Mouse (Mus musculus): Measurements from ENCODE around the gene Scnm1. TPM values are rescaled to one million over a fixed set of nuclear protein-coding genes. Genes with fewer than 3 reads are reported as not detected.

Scnm1 gene
- 27.2 and 45.0 TPM in 2 replicates for polyA plus RNA-seq (2012; rRNA removed)

GRCm38 (mm10) chr3:95133680-95134101, at the start of gene Scnm1, which contains the start of gene Lysmd1:
Scnm1 (minus strand) TSS chr3:95134011.
Lysmd1 (plus strand) TSS chr3:95134088.

DNA sequence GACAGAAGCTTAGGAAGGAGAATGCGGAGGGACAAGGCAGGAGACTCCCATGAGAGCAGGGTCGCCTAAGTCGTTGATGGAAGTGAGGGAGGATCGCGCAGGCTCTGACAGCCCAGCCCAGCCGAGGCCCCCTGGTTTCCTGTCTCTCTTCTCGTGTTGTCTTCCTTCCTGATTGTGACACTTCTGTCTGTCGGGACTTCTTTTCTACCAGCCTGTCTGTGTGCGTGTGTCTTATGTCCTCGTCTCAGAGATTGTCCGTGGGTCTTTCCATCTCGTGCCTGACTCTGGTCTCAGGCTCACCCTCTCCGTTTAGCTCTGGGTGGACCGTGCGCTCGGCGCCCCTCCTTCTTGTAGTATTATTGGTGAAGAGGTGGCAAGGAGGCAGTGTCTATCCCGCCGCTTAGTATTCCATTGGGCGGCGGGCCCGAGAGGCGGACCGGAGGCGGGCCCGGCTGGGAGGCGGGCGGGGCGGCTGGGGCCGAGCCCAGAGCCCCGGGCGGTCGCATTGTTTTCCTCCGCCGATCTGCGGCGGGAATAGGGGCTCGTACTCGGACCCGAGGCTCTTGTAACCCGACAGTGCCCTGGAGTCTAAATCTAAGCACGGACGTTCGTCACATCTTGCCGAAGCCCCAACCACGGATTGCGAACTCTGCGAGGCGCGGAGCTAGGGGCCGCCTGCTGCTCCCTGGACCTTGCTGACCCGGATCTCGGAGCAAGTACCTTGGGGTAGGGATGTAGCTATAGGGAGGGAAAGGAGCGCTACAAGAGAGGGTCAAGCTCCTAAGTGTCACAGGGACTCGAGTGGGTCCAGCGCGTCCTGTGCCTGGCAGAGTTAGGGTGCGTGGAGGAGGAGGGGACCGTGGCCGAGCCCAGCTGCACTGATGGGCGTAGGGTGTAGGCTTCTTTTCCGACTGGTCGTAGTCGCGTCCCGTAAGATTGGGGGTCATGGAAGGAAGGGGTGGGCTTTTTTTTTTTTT, 26.5 kb upstream of the Scnm1 start, which contains the start of gene Sema6c:
Gene Sema6c (plus strand): TSS at position 471 of the 977 bp plus-strand sequence.

DNA sequence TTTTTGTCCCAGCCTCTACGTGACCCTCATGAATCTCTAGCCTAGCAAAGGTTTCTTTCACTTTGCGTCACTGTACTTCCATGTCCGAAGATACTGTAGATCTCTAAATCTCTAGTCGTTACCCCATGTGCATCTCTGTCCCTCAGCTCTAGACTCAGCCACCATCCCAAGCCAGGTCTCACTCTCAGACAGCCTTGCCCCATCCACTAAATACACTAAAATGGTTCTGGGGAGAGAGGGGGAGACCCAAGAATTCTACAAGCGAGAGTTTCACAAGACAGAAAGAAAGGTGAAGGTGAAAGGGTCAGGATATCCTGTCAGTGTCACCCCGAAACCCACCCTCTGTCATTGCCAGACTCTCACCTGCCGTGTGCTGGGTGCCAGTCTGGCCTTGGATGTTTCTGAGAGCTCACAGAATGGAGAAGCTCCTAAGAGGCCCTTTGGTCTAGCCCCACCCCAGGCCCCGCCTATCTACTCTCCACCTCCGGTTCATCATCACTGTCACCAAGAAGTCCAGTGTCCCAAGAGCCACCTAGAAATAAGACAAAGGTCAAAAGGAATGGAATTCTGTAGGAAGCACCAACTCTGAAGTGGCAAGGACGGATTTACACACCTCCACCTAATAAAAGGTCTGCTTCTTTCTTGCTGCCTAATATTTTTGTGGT, 8.3 kb upstream of the Scnm1 start, which contains the start of gene Tnfaip8l2:
Gene Tnfaip8l2 (minus strand): TSS at position 409 of the 665 bp plus-strand sequence.

DNA sequence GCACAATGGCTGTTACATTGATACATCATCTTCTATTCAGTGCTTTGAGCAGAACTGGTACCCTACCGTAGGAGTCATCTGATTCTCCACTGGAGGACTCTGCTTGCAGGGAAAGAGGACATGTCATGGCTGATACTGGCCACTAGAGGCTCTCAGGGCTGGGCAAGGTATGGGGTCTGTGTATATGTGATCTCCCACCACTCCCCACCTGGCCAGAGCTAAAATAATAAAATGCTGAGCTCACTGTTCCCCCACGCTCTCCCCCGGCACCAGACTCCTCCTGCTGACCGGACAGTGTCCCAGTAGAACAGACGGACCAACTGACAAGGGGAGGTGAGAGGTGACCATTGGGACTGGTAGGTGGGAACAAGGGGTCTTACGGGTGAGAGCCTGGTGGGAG, 9.6 kb downstream of the Scnm1 start, which contains the start of gene Tmod4:
Gene Tmod4 (plus strand): TSS at position 231 of the 400 bp plus-strand sequence.

DNA sequence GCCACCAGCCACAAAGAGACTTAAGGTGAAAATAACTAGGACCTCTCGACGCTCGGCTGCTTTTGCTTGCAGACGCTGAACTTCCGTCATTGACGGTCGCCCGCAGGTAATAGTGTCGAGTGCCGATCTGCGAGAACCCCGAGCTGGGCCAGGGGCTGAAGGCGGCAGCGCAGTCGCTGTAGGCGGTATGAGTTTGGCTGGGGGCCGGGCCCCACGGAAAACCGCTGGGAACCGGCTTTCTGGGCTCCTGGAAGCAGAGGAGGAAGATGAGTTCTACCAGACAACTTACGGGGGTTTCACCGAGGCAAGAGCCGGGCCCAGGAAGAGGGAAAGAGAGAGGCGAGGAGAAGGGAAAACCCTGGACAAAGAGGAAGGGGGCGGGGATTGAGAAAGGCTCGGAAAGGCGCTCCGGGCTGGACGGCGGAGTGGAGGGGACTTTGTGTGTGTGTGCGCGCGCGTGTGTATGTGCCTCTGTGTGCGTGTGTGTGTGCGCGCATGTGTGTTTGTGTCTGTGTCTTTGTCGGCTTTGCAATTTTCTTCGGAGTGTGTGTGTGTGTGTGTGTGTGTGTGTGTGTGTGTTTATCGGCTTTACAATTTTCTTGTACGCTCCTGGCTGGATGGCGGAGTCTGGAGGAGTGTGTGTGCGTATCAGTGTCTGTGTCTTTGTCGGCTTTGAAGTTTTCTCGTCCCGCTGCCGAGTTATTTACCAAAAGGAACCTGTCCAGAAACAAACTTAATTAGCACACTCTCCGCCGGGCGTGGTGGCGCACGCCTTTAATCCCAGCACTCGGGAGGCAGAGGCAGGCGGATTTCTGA, 22.7 kb downstream of the Scnm1 start, which contains the start of gene Vps72:
Gene Vps72 (plus strand): TSS at position 112 of the 816 bp plus-strand sequence.

GRCm38 (mm10) chr3:95106338-95107117, 27.3 kb downstream of the Scnm1 start, which contains the start of gene Pip5k1a:
Pip5k1a (minus strand) TSS chr3:95106930.

Other genes with a start within 250 kb of the Scnm1 start
- gene Psmb4, start 247.1 kb downstream of the Scnm1 start, polyA plus RNA-seq (2012; rRNA removed), result 212 and 235 TPM in 2 replicates
- 95.2 and 101 TPM in 2 replicates for gene Selenbp1, start 201.0 kb downstream of the Scnm1 start, polyA plus RNA-seq (2012; rRNA removed)
- gene Rfx5, start 179.9 kb downstream of the Scnm1 start, polyA plus RNA-seq (2012; rRNA removed), result 22.2 and 27.5 TPM in 2 replicates
- gene Pi4kb, start 159.3 kb downstream of the Scnm1 start, polyA plus RNA-seq (2012; rRNA removed), result 45.6 and 48.2 TPM in 2 replicates
- 33.2 and 37.2 TPM in 2 replicates for gene Zfp687, start 118.6 kb downstream of the Scnm1 start, polyA plus RNA-seq (2012; rRNA removed)
- 182 and 241 TPM in 2 replicates for gene Psmd4, start 91.4 kb downstream of the Scnm1 start, polyA plus RNA-seq (2012; rRNA removed)
- gene Pip5k1a, start 27.1 kb downstream of the Scnm1 start, polyA plus RNA-seq (2012; rRNA removed), result 21.6 and 26.0 TPM in 2 replicates
- 109 and 113 TPM in 2 replicates for gene Vps72, start 23.0 kb downstream of the Scnm1 start, polyA plus RNA-seq (2012; rRNA removed)
- 0.54 and 0.90 TPM in 2 replicates for gene Tmod4, start 9.5 kb downstream of the Scnm1 start, polyA plus RNA-seq (2012; rRNA removed)
- gene Lysmd1, start 77 bp upstream of the Scnm1 start, polyA plus RNA-seq (2012; rRNA removed), result 5.7 and 5.8 TPM in 2 replicates
- gene Tnfaip8l2, start 8.3 kb upstream of the Scnm1 start, polyA plus RNA-seq (2012; rRNA removed), result 9.1 and 13.7 TPM in 2 replicates
- 45.0 and 53.2 TPM in 2 replicates for gene Sema6c, start 26.4 kb upstream of the Scnm1 start, polyA plus RNA-seq (2012; rRNA removed)
- gene Gabpb2, start 83.9 kb upstream of the Scnm1 start, polyA plus RNA-seq (2012; rRNA removed), result 8.6 and 10.3 TPM in 2 replicates
- 36.7 and 47.9 TPM in 2 replicates for gene Cdc42se1, start 94.7 kb upstream of the Scnm1 start, polyA plus RNA-seq (2012; rRNA removed)
- gene Mllt11, start 98.2 kb upstream of the Scnm1 start, polyA plus RNA-seq (2012; rRNA removed), result 12.2 and 17.0 TPM in 2 replicates
- 0.68 and 1.1 TPM in 2 replicates for gene Gm128, start 107.6 kb upstream of the Scnm1 start, polyA plus RNA-seq (2012; rRNA removed)
- gene Bnipl, start 117.2 kb upstream of the Scnm1 start, polyA plus RNA-seq (2012; rRNA removed), result 3.2 and 4.9 TPM in 2 replicates
- gene Mindy1, start 147.3 kb upstream of the Scnm1 start, polyA plus RNA-seq (2012; rRNA removed), result 164 and 221 TPM in 2 replicates
- gene Prune1, start 148.1 kb upstream of the Scnm1 start, polyA plus RNA-seq (2012; rRNA removed), result 21.5 and 27.0 TPM in 2 replicates
- gene Anxa9, start 173.2 kb upstream of the Scnm1 start, polyA plus RNA-seq (2012; rRNA removed), result 2.6 and 3.0 TPM in 2 replicates
- gene Cers2, start 180.8 kb upstream of the Scnm1 start, polyA plus RNA-seq (2012; rRNA removed), result 71.0 and 104 TPM in 2 replicates
- 14.4 and 18.9 TPM in 2 replicates for gene Setdb1, start 223.2 kb upstream of the Scnm1 start, polyA plus RNA-seq (2012; rRNA removed)